Mouse (Mus musculus): ENCODE results near the gene Mpp3. TPM values are rescaled to one million over a fixed set of nuclear protein-coding genes. Genes with fewer than 3 reads are reported as not detected.
A peak's percentile ranks its signal among the peaks of the same experiment; 100 is the strongest.

Mpp3 gene
- total RNA-seq, 2 experiments from 2014 or later, result 6.2 to 7.4 TPM

GRCm38 (mm10) chr11:101974923-101975322 is 53.3 kb downstream of the Mpp3 start:
- peak; percentile 50 for DNase-seq

GRCm38 (mm10) chr11:101974181-101974580 is 54.1 kb downstream of the Mpp3 start:
- no peak for DNase-seq

GRCm38 (mm10) chr11:101973496-101973895 is 54.8 kb downstream of the Mpp3 start:
- no peak for DNase-seq

GRCm38 (mm10) chr11:101972651-101973050 is 55.6 kb downstream of the Mpp3 start:
- no peak for DNase-seq

- no peak for DNase-seq
These were observed 56.2 kb downstream of the Mpp3 start for GRCm38 (mm10) chr11:101972097-101972496.

GRCm38 (mm10) chr11:101971410-101971809 is 56.9 kb downstream of the Mpp3 start:
- peak; percentile 73 for DNase-seq

GRCm38 (mm10) chr11:101969835-101970234 is 58.4 kb downstream of the Mpp3 start:
- no peak for DNase-seq

- DNase-seq, result peak; percentile 90
These were observed 59.5 kb downstream of the Mpp3 start for GRCm38 (mm10) chr11:101968791-101969190.

- DNase-seq, result no peak
These were observed 60.0 kb downstream of the Mpp3 start for GRCm38 (mm10) chr11:101968311-101968710.

- DNase-seq, result no peak
These were observed 61.2 kb downstream of the Mpp3 start, which contains the start of gene Sost for GRCm38 (mm10) chr11:101966965-101967614. TSS of gene Sost (minus strand) at chr11:101967015.

- DNase-seq, result no peak
These were observed 62.7 kb downstream of the Mpp3 start for GRCm38 (mm10) chr11:101965553-101965952.

GRCm38 (mm10) chr11:101964647-101965046 is 63.6 kb downstream of the Mpp3 start:
- DNase-seq, result no peak

GRCm38 (mm10) chr11:101963473-101964291 is 64.6 kb downstream of the Mpp3 start:
- peak; percentile 51 for DNase-seq

- no peak for DNase-seq
These were observed 65.2 kb downstream of the Mpp3 start for GRCm38 (mm10) chr11:101963043-101963442.

GRCm38 (mm10) chr11:101957476-101957875 is 70.8 kb downstream of the Mpp3 start:
- DNase-seq, result no peak

GRCm38 (mm10) chr11:101953441-101953840 is 74.8 kb downstream of the Mpp3 start:
- DNase-seq, result no peak

GRCm38 (mm10) chr11:101952541-101953341 is 75.5 kb downstream of the Mpp3 start:
- DNase-seq, result peak; percentile 75

- no peak for DNase-seq
These were observed 78.2 kb downstream of the Mpp3 start for GRCm38 (mm10) chr11:101950021-101950420.
